Mouse (Mus musculus) cerebellum, postnatal 14 days (tissue): ENCODE results near the gene Trim11.
A peak's percentile ranks its signal among the peaks of the same experiment; 100 is the strongest.

Experiments
- DNase-seq, 2 experiments: peaks; one replicate each; pipeline ENCODE4 v3.0.0; 2021; ENCODE audit warnings: mixed read lengths in 2 of 2

Trim11 gene

GRCm38 (mm10) chr11:58981541-58982447 lies 3.9 kb downstream of the Trim11 start:
- DNase-seq: peak; percentile 39 to 63

GRCm38 (mm10) chr11:58982471-58983097 lies 4.7 kb downstream of the Trim11 start:
- no peak for DNase-seq

GRCm38 (mm10) chr11:58983691-58984341 lies 5.9 kb downstream of the Trim11 start:
- no peak for DNase-seq

GRCm38 (mm10) chr11:58984657-58985056 lies 6.8 kb downstream of the Trim11 start:
- no peak for DNase-seq

GRCm38 (mm10) chr11:58985299-58985917 lies 7.5 kb downstream of the Trim11 start:
- no peak for DNase-seq

GRCm38 (mm10) chr11:58989166-58989565 lies 11.3 kb downstream of the Trim11 start:
- no peak for DNase-seq

- no peak for DNase-seq
Measured at GRCm38 (mm10) chr11:58990141-58990540, 12.2 kb downstream of the Trim11 start.

GRCm38 (mm10) chr11:58990794-58991193 lies 12.9 kb downstream of the Trim11 start:
- peak in 1 of 2 experiments; percentile 32 for DNase-seq

GRCm38 (mm10) chr11:58991911-58992310 lies 14.0 kb downstream of the Trim11 start:
- no peak for DNase-seq

- no peak for DNase-seq
Measured at GRCm38 (mm10) chr11:58993091-58993670, 15.3 kb downstream of the Trim11 start.

GRCm38 (mm10) chr11:58994337-58994826 lies 16.5 kb downstream of the Trim11 start:
- DNase-seq: peak; percentile 62 to 77

GRCm38 (mm10) chr11:58995061-58995806 lies 17.3 kb downstream of the Trim11 start:
- no peak for DNase-seq

- DNase-seq: no peak
Measured at GRCm38 (mm10) chr11:58995807-58996370, 18.0 kb downstream of the Trim11 start.

- no peak for DNase-seq
Measured at GRCm38 (mm10) chr11:58997541-58997940, 19.6 kb downstream of the Trim11 start.

- no peak for DNase-seq
Measured at GRCm38 (mm10) chr11:58999158-58999557, 21.3 kb downstream of the Trim11 start.

- DNase-seq: no peak
Measured at GRCm38 (mm10) chr11:58999830-59000229, 21.9 kb downstream of the Trim11 start.

GRCm38 (mm10) chr11:59000635-59001034 lies 22.7 kb downstream of the Trim11 start:
- DNase-seq: no peak

- DNase-seq: no peak
Measured at GRCm38 (mm10) chr11:59002327-59003079, 24.6 kb downstream of the Trim11 start.

- peak; percentile 39 to 71 for DNase-seq
Measured at GRCm38 (mm10) chr11:59015052-59015451, 37.2 kb downstream of the Trim11 start.

GRCm38 (mm10) chr11:59026411-59026810 lies 48.5 kb downstream of the Trim11 start:
- no peak for DNase-seq

- no peak for DNase-seq
Measured at GRCm38 (mm10) chr11:59029003-59029402, 51.1 kb downstream of the Trim11 start.
